Mouse (Mus musculus) hindlimb bud, embryonic 11.5 days (tissue): ENCODE measurements around the gene Adgrg4.

ENCODE experiments used
- DNase-seq: peaks from one replicate; pipeline ENCODE4 v3.0.0-alpha.2; 2012; ENCODE audit warnings: low read depth, low spot score; ENCODE audit errors: extremely low spot score

Gene Adgrg4

GRCm38 (mm10) chrX:56869863-56870262 lies at the start of gene Adgrg4:
Adgrg4 (plus strand) TSS chrX:56870163.
- DNase-seq, result no peak

- DNase-seq, result no peak
Measured at GRCm38 (mm10) chrX:56821765-56822603, 48.0 kb upstream of the Adgrg4 start, which contains the start of gene Map7d3. Map7d3 (minus strand) TSS chrX:56822326.

DNA sequence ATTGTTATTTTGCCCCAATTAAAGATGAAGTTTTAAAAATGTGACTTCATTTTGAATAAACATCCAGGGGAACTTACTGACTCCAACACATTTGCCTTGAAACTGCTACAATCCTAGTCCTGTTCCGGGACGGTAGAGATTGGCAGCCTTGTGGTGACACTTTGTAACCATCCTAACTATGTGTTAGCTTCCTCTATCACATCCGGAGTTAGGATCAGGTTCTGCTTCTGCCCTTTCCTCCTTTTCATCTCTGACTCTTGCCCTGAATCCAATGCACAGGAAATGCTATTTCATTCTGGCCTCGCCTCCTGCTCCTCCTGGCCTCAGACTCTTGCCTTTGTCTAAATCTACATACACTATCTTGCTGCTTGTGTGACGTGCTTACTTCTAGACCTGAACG lies 42.5 kb upstream of the Adgrg4 start:
- DNase-seq, result no peak

DNA sequence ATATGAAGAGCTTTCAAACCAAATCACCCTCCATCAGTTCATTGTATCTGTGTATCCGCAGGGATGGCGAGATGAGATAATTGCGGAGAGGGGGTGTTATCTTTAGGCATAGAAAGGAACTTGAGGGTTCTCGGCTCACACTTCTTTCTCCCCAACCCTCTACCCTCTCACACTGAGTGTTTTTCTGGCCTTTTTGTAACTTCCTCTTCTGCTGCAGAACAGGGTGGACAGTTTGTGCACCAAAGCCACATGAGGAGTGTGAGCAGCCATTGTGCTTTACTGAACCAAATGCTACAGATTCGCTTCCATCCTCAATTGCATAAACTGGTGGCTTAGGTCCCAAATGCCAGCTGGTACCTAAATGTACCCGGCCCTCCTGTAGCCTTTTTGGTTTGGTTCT lies 34.1 kb upstream of the Adgrg4 start:
- no peak for DNase-seq

- peak; percentile 6 for DNase-seq
Measured at GRCm38 (mm10) chrX:56839369-56839768, 30.6 kb upstream of the Adgrg4 start.

DNA sequence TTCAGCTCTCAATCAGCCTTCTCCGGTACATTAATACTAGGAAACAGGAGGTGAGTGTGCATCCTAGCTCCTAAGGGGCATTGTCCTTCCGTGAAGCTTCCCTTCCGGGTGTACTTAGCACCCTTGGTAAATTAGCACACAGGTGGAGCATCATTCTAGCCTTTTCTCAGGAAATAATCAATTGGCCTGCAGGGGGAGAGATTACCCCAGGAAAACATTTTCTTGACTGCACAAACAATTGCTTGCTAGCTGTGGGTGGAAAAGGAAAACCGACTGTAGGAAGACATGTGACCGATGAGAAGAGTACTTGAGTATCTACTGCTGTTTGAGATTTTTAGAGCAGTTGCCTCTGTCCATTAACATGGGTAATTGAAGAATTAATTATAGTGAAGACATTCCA lies 28.7 kb upstream of the Adgrg4 start:
- no peak for DNase-seq

DNA sequence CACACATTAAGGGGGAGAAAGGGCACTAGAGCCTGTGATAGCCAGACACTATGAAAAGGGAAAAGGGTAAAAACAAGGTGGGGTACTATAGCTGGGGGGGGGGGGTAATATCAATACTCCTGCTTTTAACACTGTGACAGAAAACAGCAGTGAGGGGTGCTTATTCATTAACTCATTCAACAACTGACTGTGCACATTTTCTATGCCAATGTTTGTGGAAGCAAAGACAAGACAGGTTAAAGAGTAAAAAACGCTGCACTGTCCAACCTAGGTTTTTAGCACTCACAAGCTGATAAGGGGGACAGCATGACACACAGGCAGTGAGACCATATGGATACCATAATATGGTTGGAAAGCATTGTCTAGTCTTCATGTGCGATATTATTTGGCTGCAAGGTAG lies 142.9 kb downstream of the Adgrg4 start:
- no peak for DNase-seq

DNA sequence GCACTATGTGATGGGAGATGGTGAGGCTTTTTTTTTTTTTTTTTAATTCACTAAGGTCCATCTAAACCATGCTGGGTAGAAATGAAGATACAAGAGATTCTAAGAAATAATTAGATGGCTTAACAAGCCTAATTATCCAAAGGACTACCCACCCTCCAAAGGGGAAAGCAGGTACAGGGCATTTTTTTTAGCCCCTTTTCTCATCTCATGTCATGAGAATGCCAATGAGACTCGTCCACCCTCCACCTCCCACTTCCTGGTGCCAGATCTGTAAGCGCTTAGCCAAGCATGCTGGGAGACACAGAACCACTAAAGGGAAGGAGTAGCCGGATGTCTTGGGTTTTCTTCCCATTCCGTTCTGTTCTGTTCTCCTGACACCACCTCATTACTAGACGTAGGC lies 172.8 kb downstream of the Adgrg4 start, which contains the start of gene Brs3:
TSS of gene Brs3 (plus strand) at position 301 of the 400 bp plus-strand sequence.
- no peak for DNase-seq

GRCm38 (mm10) chrX:57043869-57044268 lies 173.9 kb downstream of the Adgrg4 start:
- DNase-seq, result no peak
